Mouse (Mus musculus): ENCODE data around the gene Plxna3. TPM values are rescaled to one million over a fixed set of nuclear protein-coding genes. Genes with fewer than 3 reads are reported as not detected.

The Plxna3 gene
- 7.9 TPM for polyA plus RNA-seq (2012; fragmentation: generic; extraction: Trizol)
- long read RNA-seq, experiment 1, partial matches to known transcripts = 2 of 2 reads
- long read RNA-seq, experiment 1, other reads (novel, unspliced or antisense) = 0 of 2 reads
- long read RNA-seq, experiment 2, partial matches to known transcripts = 6 of 10 reads
- long read RNA-seq, experiment 2, other reads (novel, unspliced or antisense) = 4 of 10 reads

- Histone ChIP-seq H3K4me3 (ENCODE audit: insufficient read depth, poor library complexity, severe bottlenecking) (peak within 1 kb of the TSS; percentile 39), H3K27me3 (ENCODE audit: control insufficient read depth, insufficient read depth, insufficient read length) (no peaks in the 10 kb centered on the region), H3ac (ENCODE audit: control insufficient read depth, insufficient read length, low read depth) (peak within 1 kb of the TSS; percentile 84), H3K36me3 (ENCODE audit: control insufficient read depth, insufficient read depth) (no peaks in the 10 kb centered on the region), H3K79me3 (ENCODE audit: low read depth) (no peaks in the 10 kb centered on the region), H3K79me2 (ENCODE audit: control insufficient read depth, insufficient read depth) (peaks cover 26% of the 10 kb centered on the region)
- TF ChIP-seq CEBPB (IDR thresholded peaks at IDR 0.05; ENCODE audit: low read depth) (no peak), USF1 (IDR thresholded peaks at IDR 0.05; ENCODE audit: low read depth) (no peak), CTCF (IDR thresholded peaks at IDR 0.05; ENCODE audit: control insufficient read depth, insufficient read depth, insufficient read length) (no peak), MYOD1 (IDR thresholded peaks at IDR 0.05; ENCODE audit: control insufficient read depth, insufficient read length, low read depth) (no peak), MAX (IDR thresholded peaks at IDR 0.05) (peak; percentile 25), FOSL1 (IDR thresholded peaks at IDR 0.05; ENCODE audit: insufficient read depth, low read length, poor library complexity, severe bottlenecking) (no peak)
Measured at GRCm38 (mm10) chrX:74328725-74329161, at the start of gene Plxna3. Plxna3 (plus strand) TSS chrX:74329066.

- peaks cover 29% of the 10 kb centered on the region for H3K79me2 ChIP-seq (ENCODE audit: control insufficient read depth, insufficient read depth)
- H3K27me3 ChIP-seq (ENCODE audit: control insufficient read depth, insufficient read depth, insufficient read length) = no peaks in the 10 kb centered on the region
- H3ac ChIP-seq (ENCODE audit: control insufficient read depth, insufficient read length, low read depth) = peak overlapping the region; percentile 41
- peak overlapping the region; percentile 25 for H3K4me3 ChIP-seq (ENCODE audit: insufficient read depth, poor library complexity, severe bottlenecking)
- no peaks in the 10 kb centered on the region for H3K36me3 ChIP-seq (ENCODE audit: control insufficient read depth, insufficient read depth)
- no peaks in the 10 kb centered on the region for H3K79me3 ChIP-seq (ENCODE audit: low read depth)
- TF ChIP-seq MYOD1 (IDR thresholded peaks at IDR 0.05; ENCODE audit: control insufficient read depth, insufficient read length, low read depth) (peak; percentile 32), CTCF (IDR thresholded peaks at IDR 0.05; ENCODE audit: control insufficient read depth, insufficient read depth, insufficient read length) (no peak)
Measured at GRCm38 (mm10) chrX:74281041-74281731, 47.7 kb upstream of the Plxna3 start.

GRCm38 (mm10) chrX:74281732-74282394, 47.0 kb upstream of the Plxna3 start, which contains the start of the genes Taz and Dnase1l1:
Taz (plus strand) TSS chrX:74281912.
Dnase1l1 (minus strand) TSS chrX:74282337.
- Histone ChIP-seq H3ac (ENCODE audit: control insufficient read depth, insufficient read length, low read depth) (peak within 1 kb of the TSS; percentile 87), H3K36me3 (ENCODE audit: control insufficient read depth, insufficient read depth) (no peaks in the 10 kb centered on the region), H3K79me3 (ENCODE audit: low read depth) (no peaks in the 10 kb centered on the region), H3K27me3 (ENCODE audit: control insufficient read depth, insufficient read depth, insufficient read length) (no peaks in the 10 kb centered on the region), H3K79me2 (ENCODE audit: control insufficient read depth, insufficient read depth) (peaks cover 29% of the 10 kb centered on the region), H3K4me3 (ENCODE audit: insufficient read depth, poor library complexity, severe bottlenecking) (peak within 1 kb of the TSS; percentile 41)
- TF ChIP-seq FOSL1 (IDR thresholded peaks at IDR 0.05; ENCODE audit: insufficient read depth, low read length, poor library complexity, severe bottlenecking) = no peak
- no peak for TF ChIP-seq CTCF (IDR thresholded peaks at IDR 0.05; ENCODE audit: control insufficient read depth, insufficient read depth, insufficient read length)
- TF ChIP-seq USF1 (IDR thresholded peaks at IDR 0.05; ENCODE audit: low read depth) = no peak
- no peak for TF ChIP-seq MYOG (IDR thresholded peaks at IDR 0.05; ENCODE audit: control insufficient read depth, extremely low read depth, insufficient read length)
- TF ChIP-seq MYOD1 (IDR thresholded peaks at IDR 0.05; ENCODE audit: control insufficient read depth, insufficient read length, low read depth) = no peak
- no peak for TF ChIP-seq MAX (IDR thresholded peaks at IDR 0.05)
- no peak for TF ChIP-seq CEBPB (IDR thresholded peaks at IDR 0.05; ENCODE audit: low read depth)

GRCm38 (mm10) chrX:74282395-74283091, 46.3 kb upstream of the Plxna3 start:
- Histone ChIP-seq H3K79me2 (ENCODE audit: control insufficient read depth, insufficient read depth) (peaks cover 29% of the 10 kb centered on the region), H3ac (ENCODE audit: control insufficient read depth, insufficient read length, low read depth) (peak overlapping the region; percentile 87), H3K36me3 (ENCODE audit: control insufficient read depth, insufficient read depth) (no peaks in the 10 kb centered on the region), H3K79me3 (ENCODE audit: low read depth) (no peaks in the 10 kb centered on the region), H3K27me3 (ENCODE audit: control insufficient read depth, insufficient read depth, insufficient read length) (no peaks in the 10 kb centered on the region), H3K4me3 (ENCODE audit: insufficient read depth, poor library complexity, severe bottlenecking) (peak overlapping the region; percentile 41)
- no peak for TF ChIP-seq CTCF (IDR thresholded peaks at IDR 0.05; ENCODE audit: control insufficient read depth, insufficient read depth, insufficient read length)
- TF ChIP-seq MAX (IDR thresholded peaks at IDR 0.05) = peak; percentile 29
- no peak for TF ChIP-seq USF1 (IDR thresholded peaks at IDR 0.05; ENCODE audit: low read depth)
- TF ChIP-seq FOSL1 (IDR thresholded peaks at IDR 0.05; ENCODE audit: insufficient read depth, low read length, poor library complexity, severe bottlenecking) = no peak
- no peak for TF ChIP-seq CEBPB (IDR thresholded peaks at IDR 0.05; ENCODE audit: low read depth)
- TF ChIP-seq MYOD1 (IDR thresholded peaks at IDR 0.05; ENCODE audit: control insufficient read depth, insufficient read length, low read depth) = no peak
- TF ChIP-seq MYOG (IDR thresholded peaks at IDR 0.05; ENCODE audit: control insufficient read depth, extremely low read depth, insufficient read length) = no peak

GRCm38 (mm10) chrX:74283092-74283437, 45.8 kb upstream of the Plxna3 start:
- Histone ChIP-seq H3K27me3 (ENCODE audit: control insufficient read depth, insufficient read depth, insufficient read length) (no peaks in the 10 kb centered on the region), H3K79me3 (ENCODE audit: low read depth) (no peaks in the 10 kb centered on the region)

More at GRCm38 (mm10) chrX:74283092-74283437, 45.8 kb upstream of the Plxna3 start:
- peaks cover 29% of the 10 kb centered on the region for H3K79me2 ChIP-seq (ENCODE audit: control insufficient read depth, insufficient read depth)
- TF ChIP-seq CEBPB (IDR thresholded peaks at IDR 0.05; ENCODE audit: low read depth) (no peak), MAX (IDR thresholded peaks at IDR 0.05) (no peak), MYOD1 (IDR thresholded peaks at IDR 0.05; ENCODE audit: control insufficient read depth, insufficient read length, low read depth) (no peak), MYOG (IDR thresholded peaks at IDR 0.05; ENCODE audit: control insufficient read depth, extremely low read depth, insufficient read length) (no peak), USF1 (IDR thresholded peaks at IDR 0.05; ENCODE audit: low read depth) (no peak), CTCF (IDR thresholded peaks at IDR 0.05; ENCODE audit: control insufficient read depth, insufficient read depth, insufficient read length) (no peak), FOSL1 (IDR thresholded peaks at IDR 0.05; ENCODE audit: insufficient read depth, low read length, poor library complexity, severe bottlenecking) (no peak)
- peak overlapping the region; percentile 87 for H3ac ChIP-seq (ENCODE audit: control insufficient read depth, insufficient read length, low read depth)
- no peaks in the 10 kb centered on the region for H3K36me3 ChIP-seq (ENCODE audit: control insufficient read depth, insufficient read depth)
- peak overlapping the region; percentile 41 for H3K4me3 ChIP-seq (ENCODE audit: insufficient read depth, poor library complexity, severe bottlenecking)
